Mouse (Mus musculus): ENCODE results near the gene Flnb.

The Flnb gene

GRCm38 (mm10) chr14:7826151-7826937 lies 8.6 kb downstream of the Flnb start:
- peak; percentile 55 to 77 for DNase-seq

GRCm38 (mm10) chr14:7829181-7829580 lies 11.4 kb downstream of the Flnb start:
- DNase-seq: no peak

GRCm38 (mm10) chr14:7831770-7832439 lies 14.1 kb downstream of the Flnb start:
- DNase-seq: no peak

- DNase-seq: no peak
Observed at GRCm38 (mm10) chr14:7832440-7832783, 14.7 kb downstream of the Flnb start.

- no peak for DNase-seq
Observed at GRCm38 (mm10) chr14:7833458-7833857, 15.7 kb downstream of the Flnb start.

GRCm38 (mm10) chr14:7838564-7839089 lies 20.9 kb downstream of the Flnb start:
- no peak for DNase-seq

GRCm38 (mm10) chr14:7839950-7840514 lies 22.3 kb downstream of the Flnb start:
- no peak for DNase-seq

GRCm38 (mm10) chr14:7842631-7843332 lies 25.0 kb downstream of the Flnb start:
- peak; percentile 23 to 48 for DNase-seq

GRCm38 (mm10) chr14:7846696-7847095 lies 28.9 kb downstream of the Flnb start:
- no peak for DNase-seq

GRCm38 (mm10) chr14:7847746-7848232 lies 30.0 kb downstream of the Flnb start:
- no peak for DNase-seq

- no peak for DNase-seq
Observed at GRCm38 (mm10) chr14:7850913-7851312, 33.2 kb downstream of the Flnb start.

- DNase-seq: peak; percentile 57 to 67
Observed at GRCm38 (mm10) chr14:7851543-7852065, 33.8 kb downstream of the Flnb start.

- peak; percentile 47 to 65 for DNase-seq
Observed at GRCm38 (mm10) chr14:7853691-7854090, 35.9 kb downstream of the Flnb start.

- no peak for DNase-seq
Observed at GRCm38 (mm10) chr14:7854366-7854765, 36.6 kb downstream of the Flnb start.

GRCm38 (mm10) chr14:7855101-7855500 lies 37.3 kb downstream of the Flnb start:
- DNase-seq: no peak

GRCm38 (mm10) chr14:7855501-7855900 lies 37.7 kb downstream of the Flnb start:
- no peak for DNase-seq

GRCm38 (mm10) chr14:7856348-7856747 lies 38.6 kb downstream of the Flnb start:
- no peak for DNase-seq

GRCm38 (mm10) chr14:7857835-7858234 lies 40.1 kb downstream of the Flnb start:
- DNase-seq: no peak

GRCm38 (mm10) chr14:7858430-7858829 lies 40.7 kb downstream of the Flnb start:
- DNase-seq: no peak

GRCm38 (mm10) chr14:7860525-7861154 lies 42.9 kb downstream of the Flnb start:
- DNase-seq: no peak

GRCm38 (mm10) chr14:7861275-7861674 lies 43.5 kb downstream of the Flnb start:
- DNase-seq: peak; percentile 32 to 54

GRCm38 (mm10) chr14:7862226-7862625 lies 44.5 kb downstream of the Flnb start:
- no peak for DNase-seq

Data from kidney, postnatal 4 days (tissue).